Mouse (Mus musculus) kidney, adult 2 months (tissue): ENCODE data around the gene Nrp1. TPM values are rescaled to one million over a fixed set of nuclear protein-coding genes. Genes with fewer than 3 reads are reported as not detected.

ENCODE experiments used
- DNase-seq: peaks from one replicate; pipeline ENCODE4 v3.0.0; 2021
- H3K27ac ChIP-seq: fragments of 200-500 bp; 2 replicates; pipeline ENCODE4 v1.5.1; 2012; ENCODE audit warnings: low read depth, low read length, control low read depth, inconsistent platforms; ENCODE audit not compliant: insufficient read depth
- H3K27me3 ChIP-seq: fragments of 200-500 bp; replicated peaks from 2 replicates; pipeline ENCODE4 v1.6.1; 2012; ENCODE audit warnings: mild to moderate bottlenecking, moderate library complexity, low read length, inconsistent platforms; ENCODE audit not compliant: control insufficient read depth, insufficient read depth
- H3K36me3 ChIP-seq: fragments of 200-500 bp; 2 replicates; pipeline ENCODE4 v1.6.1; 2012; ENCODE audit warnings: mild to moderate bottlenecking, moderate library complexity, low read length, inconsistent platforms; ENCODE audit not compliant: control insufficient read depth, insufficient read depth
- H3K4me1 ChIP-seq: fragments of 200-500 bp; 2 replicates; pipeline ENCODE4 v1.6.1; 2011; ENCODE audit warnings: low read length; ENCODE audit not compliant: control insufficient read depth, insufficient read depth
- H3K4me3 ChIP-seq: fragments of 200-500 bp; 2 replicates; pipeline ENCODE4 v1.5.1; 2011; ENCODE audit warnings: mild to moderate bottlenecking, low read depth, low read length, control low read depth; ENCODE audit not compliant: insufficient read depth
- CTCF ChIP-seq: fragments of 200-500 bp; conservative IDR thresholded peaks from 2 replicates; pipeline ENCODE4 v1.5.1; 2011; ENCODE audit warnings: low read depth, mild to moderate bottlenecking, control low read depth, low read length, moderate library complexity, mixed read lengths; ENCODE audit not compliant: insufficient read depth, insufficient read length
- POLR2A ChIP-seq: fragments of 200-500 bp; IDR thresholded peaks from one replicate; pipeline ENCODE4 v1.6.1; 2011; ENCODE audit warnings: low read depth, low read length, control low read depth
- WGBS: fragments of 180-500 bp; shearing (Covaris S2); methylation state at CpG from one replicate; pipeline ENCODE4 v1.1.7; 2018; 5-methylcytosine and 5-hydroxymethylcytosine counted together
- polyA plus RNA-seq: library from polyadenylated mRNA; depleted of rRNA; stranded (reverse); fragments of >200 nt; gene quantifications from 2 replicates; pipeline ENCODE4 v1.2.3, GENCODE M21; 2012

The Nrp1 gene
- polyA plus RNA-seq, 1 experiment, result 54.3 TPM

DNA sequence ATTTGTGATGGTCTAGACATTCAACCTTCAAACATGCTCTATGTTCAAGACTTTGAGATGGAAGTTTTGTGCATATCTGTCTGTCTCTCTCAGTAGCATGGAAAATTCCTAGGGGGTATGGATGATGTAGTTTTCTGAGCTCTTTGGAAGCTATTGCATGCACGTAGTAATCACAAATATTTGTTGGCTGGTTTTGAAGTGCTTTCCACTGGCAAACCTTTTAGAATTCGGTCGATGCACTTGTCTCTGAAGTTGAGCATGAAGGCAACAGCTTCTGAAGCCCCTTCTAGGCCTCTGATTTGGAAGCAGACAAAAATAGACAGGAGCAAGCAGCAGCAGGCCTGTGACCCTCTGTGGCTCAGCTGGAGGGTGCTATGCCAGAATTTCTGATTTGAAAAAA lies 18.9 kb upstream of the Nrp1 start:
- no peak for DNase-seq
- H3K4me3 ChIP-seq, result no peak overlapping the region
- TF ChIP-seq CTCF, result no peak
- TF ChIP-seq POLR2A, result no peak
- WGBS, result 90% methylated on average over 3 of the region's 3 CpGs
- no peaks in the 10 kb centered on the region for H3K27me3 ChIP-seq
- peak overlapping the region; percentile 41; the same call in 1 of the 2 replicates for H3K27ac ChIP-seq
- no peaks in the 10 kb centered on the region for H3K36me3 ChIP-seq
- H3K4me1 ChIP-seq, result peaks cover 7% of the 10 kb centered on the region; the same call in 1 of the 2 replicates

DNA sequence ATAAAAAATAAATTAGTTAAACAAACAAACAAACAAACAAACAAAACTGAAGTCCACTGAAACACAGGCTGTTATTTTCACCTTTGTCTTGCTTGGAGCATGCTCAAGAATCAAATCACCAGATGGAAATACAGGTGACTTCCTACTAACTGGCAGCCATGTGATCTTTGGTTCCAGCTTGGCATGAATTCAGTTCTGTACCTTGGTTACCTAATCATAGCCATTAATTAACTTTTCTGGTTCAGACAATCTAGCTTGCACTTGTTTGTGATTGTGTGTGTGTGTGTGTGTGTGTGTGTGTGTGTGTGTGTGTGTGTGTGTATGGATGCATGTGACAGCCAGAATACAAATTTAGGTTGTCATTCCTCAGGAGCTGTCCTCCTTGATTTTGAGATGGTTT lies 8.0 kb upstream of the Nrp1 start:
- TF ChIP-seq POLR2A (no peak), CTCF (no peak)
- H3K4me1 ChIP-seq, result peaks cover 15% of the 10 kb centered on the region; the same call in 1 of the 2 replicates
- no peak overlapping the region for H3K4me3 ChIP-seq
- DNase-seq, result peak; percentile 91
- no peaks in the 10 kb centered on the region for H3K36me3 ChIP-seq
- no peaks in the 10 kb centered on the region for H3K27me3 ChIP-seq
- H3K27ac ChIP-seq, result peak overlapping the region; percentile 83

DNA sequence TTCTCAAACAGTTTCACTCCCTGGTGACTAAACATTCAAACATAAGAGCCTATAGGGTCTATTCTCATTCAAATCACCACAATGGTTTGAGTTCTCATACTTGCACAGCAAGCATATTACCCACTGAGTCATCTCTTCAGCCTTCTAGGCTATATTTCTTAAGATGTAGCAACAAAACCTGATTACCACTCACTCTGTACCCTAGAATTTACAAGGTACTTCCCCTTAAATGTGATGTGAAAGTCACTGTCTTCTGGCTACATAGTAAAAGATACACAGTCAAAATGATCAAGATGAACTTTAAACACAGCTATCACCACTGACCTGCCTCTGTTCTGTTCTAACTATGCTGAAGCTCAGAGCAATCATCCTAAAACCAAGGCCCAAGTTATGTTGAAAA lies 7.2 kb upstream of the Nrp1 start:
- DNase-seq, result no peak
- no peak overlapping the region for H3K27ac ChIP-seq
- no peak overlapping the region for H3K4me3 ChIP-seq
- no peaks in the 10 kb centered on the region for H3K36me3 ChIP-seq
- H3K4me1 ChIP-seq, result peaks cover 18% of the 10 kb centered on the region
- H3K27me3 ChIP-seq, result no peaks in the 10 kb centered on the region
- no peak for TF ChIP-seq POLR2A
- TF ChIP-seq CTCF, result no peak

DNA sequence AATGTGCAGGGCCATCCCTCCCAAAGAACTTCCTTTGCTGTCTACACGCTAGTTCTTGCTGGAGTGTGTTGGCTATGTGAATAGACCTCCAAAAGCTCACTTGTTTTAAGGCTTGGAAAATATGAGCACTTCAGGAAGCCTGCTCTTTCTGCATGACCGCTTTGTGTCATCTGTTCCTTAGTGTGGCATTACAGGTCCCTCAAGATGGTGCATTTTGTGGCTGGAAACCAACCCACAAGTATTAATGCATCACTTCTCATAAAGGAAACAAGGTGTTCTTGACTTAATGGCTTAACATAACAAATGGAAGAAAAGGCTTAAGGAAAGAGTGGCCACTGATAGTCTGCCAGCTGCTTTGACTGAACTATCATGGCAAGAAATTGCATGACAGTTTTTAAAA lies 5.6 kb upstream of the Nrp1 start:
- Histone ChIP-seq H3K4me1 (peaks cover 20% of the 10 kb centered on the region), H3K27ac (no peak overlapping the region), H3K27me3 (no peaks in the 10 kb centered on the region), H3K4me3 (no peak overlapping the region), H3K36me3 (no peaks in the 10 kb centered on the region)
- TF ChIP-seq CTCF (no peak), POLR2A (no peak)
- DNase-seq, result no peak
- 96% methylated on average over 2 of the region's 2 CpGs for WGBS

DNA sequence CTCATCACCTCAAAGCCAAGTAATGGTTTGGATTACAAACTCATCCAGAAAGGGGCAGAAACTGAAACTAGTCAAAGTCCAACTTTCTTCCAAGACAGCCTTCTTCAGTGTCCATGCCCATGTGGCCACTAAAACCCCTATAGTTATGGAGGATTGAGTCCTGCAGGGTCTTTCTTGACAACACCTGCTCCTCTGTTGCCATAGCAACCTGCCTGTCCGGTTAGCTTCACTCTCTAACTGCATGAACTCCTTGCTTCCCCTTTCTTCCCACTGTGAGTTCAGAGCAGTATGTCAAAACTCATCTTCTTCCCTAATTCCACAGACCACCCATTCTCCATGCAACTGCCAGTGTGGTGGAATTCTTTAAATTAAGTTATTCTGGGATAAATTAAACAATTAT lies 4.4 kb upstream of the Nrp1 start:
- Histone ChIP-seq H3K36me3 (no peaks in the 10 kb centered on the region), H3K27ac (no peak overlapping the region), H3K27me3 (no peaks in the 10 kb centered on the region), H3K4me1 (peaks cover 16% of the 10 kb centered on the region), H3K4me3 (no peak overlapping the region)
- DNase-seq, result no peak
- 57% methylated on average over 1 of the region's 1 CpGs for WGBS
- no peak for TF ChIP-seq POLR2A
- TF ChIP-seq CTCF, result no peak

DNA sequence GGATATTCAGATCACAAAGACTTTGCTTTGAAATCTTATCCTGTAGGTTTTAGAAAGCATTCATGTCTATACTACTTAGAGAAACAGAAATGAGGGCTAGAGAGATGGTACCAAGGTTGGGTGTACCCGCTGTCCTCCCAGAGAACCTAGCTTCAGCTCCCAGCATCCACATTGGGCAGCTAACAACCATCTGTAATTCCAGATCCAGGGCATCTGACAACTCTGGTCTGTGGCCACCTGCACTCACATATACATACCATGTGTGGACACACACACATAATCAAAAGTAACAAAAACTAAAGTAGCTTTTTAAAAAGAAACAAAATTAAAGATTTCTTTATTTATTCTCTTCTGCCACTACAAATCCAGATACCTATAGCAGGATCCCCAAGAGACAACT lies 3.3 kb upstream of the Nrp1 start:
- TF ChIP-seq POLR2A (no peak), CTCF (no peak)
- no peaks in the 10 kb centered on the region for H3K36me3 ChIP-seq
- no peak overlapping the region for H3K27ac ChIP-seq
- no peaks in the 10 kb centered on the region for H3K27me3 ChIP-seq
- peaks cover 10% of the 10 kb centered on the region for H3K4me1 ChIP-seq
- DNase-seq, result no peak
- no peak overlapping the region for H3K4me3 ChIP-seq
- 100% methylated on average over 1 of the region's 1 CpGs for WGBS

DNA sequence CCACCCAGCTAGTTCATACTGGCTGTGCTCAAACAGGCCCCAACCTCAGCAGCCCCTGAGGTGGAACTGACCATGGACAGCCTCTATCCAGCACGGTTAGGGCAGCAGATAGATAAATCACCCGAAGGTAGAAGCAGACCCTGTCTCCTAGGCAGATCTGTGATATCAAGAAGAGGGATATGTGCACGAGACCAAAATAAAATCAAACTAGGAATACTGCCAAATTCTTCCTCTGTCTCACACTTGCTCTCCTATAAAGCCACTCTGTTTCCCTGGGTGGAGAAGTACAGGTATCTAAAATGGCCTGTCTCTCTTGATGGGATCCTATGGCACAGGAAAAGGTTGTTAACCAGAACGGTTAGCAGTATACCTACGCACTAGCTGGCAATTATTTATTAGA lies 2.2 kb upstream of the Nrp1 start:
- peaks cover 5% of the 10 kb centered on the region for H3K4me1 ChIP-seq
- TF ChIP-seq CTCF, result no peak
- no peak for TF ChIP-seq POLR2A
- DNase-seq, result peak; percentile 30
- no peaks in the 10 kb centered on the region for H3K27me3 ChIP-seq
- H3K36me3 ChIP-seq, result no peaks in the 10 kb centered on the region
- H3K4me3 ChIP-seq, result no peak overlapping the region
- WGBS, result 45% methylated on average over 5 of the region's 5 CpGs
- H3K27ac ChIP-seq, result peak overlapping the region; percentile 87

DNA sequence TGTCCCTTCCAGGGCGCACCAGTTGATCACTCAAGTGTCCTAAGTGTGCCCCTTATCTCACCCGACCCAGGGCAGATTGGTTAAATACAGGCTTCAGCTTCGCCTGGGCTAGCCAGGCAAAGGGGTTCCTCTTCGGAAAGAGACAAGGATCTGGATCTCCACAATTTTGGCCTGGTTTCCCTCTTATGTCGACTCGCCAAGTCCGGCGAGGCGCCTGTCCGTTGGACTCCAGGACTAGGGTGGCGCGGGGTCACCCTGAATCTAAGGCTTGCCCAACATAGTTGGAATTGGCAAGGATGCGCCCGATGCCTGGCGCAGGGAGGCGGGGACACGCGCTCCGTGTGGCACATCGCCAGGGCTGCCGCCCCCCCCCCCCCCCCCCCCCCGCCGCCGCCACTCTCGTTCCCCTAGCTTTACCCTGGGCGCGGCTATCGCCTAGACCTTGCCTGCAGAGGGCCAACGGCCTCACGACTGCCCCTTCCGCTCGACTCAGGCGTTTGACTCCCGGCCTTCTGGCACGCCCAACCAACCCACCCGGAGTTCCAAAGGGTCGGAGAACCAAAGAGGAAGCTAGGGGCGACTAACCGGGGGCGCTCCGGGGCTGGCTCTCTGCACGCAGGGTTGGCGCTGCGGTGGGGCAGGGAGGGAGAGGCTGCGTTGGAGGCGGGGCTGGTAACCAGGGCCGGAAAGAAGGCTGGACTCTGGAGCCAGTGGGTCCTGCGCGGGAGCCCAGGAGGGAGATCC lies 1.4 kb upstream of the Nrp1 start:
- Histone ChIP-seq H3K4me1 (peaks cover 5% of the 10 kb centered on the region), H3K4me3 (peak overlapping the region; percentile 69), H3K27me3 (no peaks in the 10 kb centered on the region), H3K36me3 (no peaks in the 10 kb centered on the region), H3K27ac (peak overlapping the region; percentile 90)
- TF ChIP-seq CTCF, result peak; percentile 41
- TF ChIP-seq POLR2A, result no peak
- 2% methylated on average over 43 of the region's 49 CpGs for WGBS
- peak; percentile 95 for DNase-seq
